Mouse (Mus musculus): ENCODE data around the gene Zfp524. TPM values are rescaled to one million over a fixed set of nuclear protein-coding genes. Genes with fewer than 3 reads are reported as not detected.
"Not testable (repeated sequence)": the region's sequence is repeated elsewhere in the genome, so short reads cannot be mapped to it uniquely, and the experiment has no call there.

The Zfp524 gene
- total RNA-seq (2021) = 1 to 10 TPM; 7.7 to 8.2 TPM

DNA sequence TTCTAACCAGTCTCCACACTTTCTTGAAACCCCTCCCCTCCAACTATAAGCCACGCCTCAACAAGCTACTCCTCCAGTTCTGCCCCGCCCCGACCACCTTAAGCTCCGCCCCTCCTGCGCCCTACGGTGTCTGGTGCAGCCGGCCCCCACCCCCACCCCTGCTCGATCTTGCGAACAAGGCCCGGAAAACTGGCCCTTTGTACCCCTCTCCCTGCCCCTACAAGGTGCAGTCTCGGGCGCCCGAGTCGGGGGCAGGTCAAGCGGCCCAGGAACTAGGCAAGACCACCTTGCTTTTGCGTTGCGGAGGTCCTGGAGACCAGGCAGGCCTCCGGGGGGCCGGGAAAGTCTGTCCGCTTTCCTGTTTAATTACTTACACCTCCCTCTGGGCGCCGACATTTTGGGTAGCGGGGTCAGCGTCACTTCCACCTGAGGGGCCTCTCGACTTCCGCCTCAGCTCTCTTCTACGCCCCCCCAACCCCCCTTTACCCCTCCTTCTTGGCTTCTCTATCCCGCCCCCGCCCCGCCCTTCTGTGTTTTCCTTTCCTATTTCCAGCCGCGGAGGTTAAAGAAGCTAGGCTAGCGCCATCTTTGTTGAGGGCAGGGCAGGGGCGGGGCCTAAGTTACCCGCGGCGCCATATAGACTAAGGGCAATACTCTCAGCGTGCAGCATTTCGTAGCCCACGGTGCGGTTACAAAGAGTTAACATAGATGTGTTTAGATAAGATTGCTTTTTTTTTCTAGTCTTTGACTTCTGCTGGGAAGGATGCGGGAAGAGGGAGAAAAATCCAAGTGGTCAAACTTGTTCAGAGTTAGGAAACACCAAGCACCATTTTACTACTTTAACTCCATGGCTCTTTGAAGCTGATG is at the start of gene Zfp524, which contains the start of gene Fiz1:
TSS of gene Zfp524 (plus strand) at position 165 of the 867 bp plus-strand sequence.
TSS of gene Fiz1 (minus strand) at position 447 of the 867 bp plus-strand sequence.
- DNase-seq (ENCODE audit: extremely low spot score in 1 of 2, low spot score in 1 of 2) = peak; percentile 93

DNA sequence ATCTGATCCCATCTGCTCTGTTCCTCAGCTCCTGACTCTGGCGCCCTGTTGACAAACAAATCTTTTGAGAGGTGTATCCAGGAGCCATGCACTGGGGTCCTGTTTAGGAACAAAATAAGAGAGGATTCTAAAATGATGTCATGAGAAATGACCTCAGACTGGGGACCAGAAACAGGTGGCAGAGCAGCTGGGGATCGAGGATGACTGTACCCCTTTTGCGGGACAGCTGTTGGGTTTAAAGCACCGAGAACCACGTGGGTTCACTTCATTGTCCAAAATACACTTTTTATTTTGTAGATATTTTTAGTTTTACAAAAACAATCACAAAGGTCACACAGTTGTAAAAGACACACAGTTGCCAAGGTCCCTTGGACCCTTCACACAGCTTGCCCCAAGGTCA is 49.2 kb upstream of the Zfp524 start:
- DNase-seq (ENCODE audit: extremely low spot score in 1 of 2, low spot score in 1 of 2) = no peak

DNA sequence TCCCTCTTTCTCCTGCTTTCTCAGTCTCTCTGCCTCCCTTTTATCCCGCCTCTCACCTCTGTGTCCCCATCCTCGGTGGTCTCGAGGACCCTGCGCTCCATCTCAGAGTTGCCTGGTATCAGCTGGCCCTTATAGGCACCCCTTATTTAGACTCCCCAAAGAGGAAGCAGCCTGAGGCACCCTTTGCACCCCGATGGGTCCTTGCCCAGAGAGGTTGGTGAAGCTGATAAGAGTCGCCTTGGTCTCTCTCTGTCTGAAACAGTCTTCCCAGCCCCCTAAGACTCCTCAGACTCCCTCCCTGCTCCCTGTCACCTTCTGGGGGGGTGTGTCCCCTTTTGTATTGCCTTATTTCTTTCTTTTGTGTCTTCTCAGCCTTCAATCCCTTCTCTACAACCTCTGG is 43.1 kb upstream of the Zfp524 start, which contains the start of gene Sbk3:
TSS of gene Sbk3 (minus strand) at position 101 of the 400 bp plus-strand sequence.
- DNase-seq (ENCODE audit: extremely low spot score in 1 of 2, low spot score in 1 of 2) = no peak

DNA sequence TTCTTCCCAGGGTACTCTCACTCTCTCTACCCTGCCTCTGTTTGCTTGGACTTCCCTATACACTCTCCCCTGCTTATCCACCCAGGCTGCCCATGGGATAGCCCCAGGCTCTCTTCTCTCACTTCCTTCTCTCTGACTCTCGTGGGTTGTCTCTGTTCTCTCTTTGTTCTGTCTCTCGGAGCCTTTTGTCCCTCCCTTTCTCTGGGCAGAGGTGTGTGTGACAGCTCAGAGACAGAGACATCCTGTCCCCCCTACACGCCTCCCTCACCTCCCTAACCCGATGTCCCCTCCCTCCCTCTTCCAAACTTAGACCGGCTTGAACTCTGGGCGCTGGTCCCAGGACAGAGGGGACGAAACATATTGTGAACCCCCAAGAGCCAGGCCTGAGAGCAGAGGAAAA is 42.5 kb upstream of the Zfp524 start:
- no peak for DNase-seq (ENCODE audit: extremely low spot score in 1 of 2, low spot score in 1 of 2)

DNA sequence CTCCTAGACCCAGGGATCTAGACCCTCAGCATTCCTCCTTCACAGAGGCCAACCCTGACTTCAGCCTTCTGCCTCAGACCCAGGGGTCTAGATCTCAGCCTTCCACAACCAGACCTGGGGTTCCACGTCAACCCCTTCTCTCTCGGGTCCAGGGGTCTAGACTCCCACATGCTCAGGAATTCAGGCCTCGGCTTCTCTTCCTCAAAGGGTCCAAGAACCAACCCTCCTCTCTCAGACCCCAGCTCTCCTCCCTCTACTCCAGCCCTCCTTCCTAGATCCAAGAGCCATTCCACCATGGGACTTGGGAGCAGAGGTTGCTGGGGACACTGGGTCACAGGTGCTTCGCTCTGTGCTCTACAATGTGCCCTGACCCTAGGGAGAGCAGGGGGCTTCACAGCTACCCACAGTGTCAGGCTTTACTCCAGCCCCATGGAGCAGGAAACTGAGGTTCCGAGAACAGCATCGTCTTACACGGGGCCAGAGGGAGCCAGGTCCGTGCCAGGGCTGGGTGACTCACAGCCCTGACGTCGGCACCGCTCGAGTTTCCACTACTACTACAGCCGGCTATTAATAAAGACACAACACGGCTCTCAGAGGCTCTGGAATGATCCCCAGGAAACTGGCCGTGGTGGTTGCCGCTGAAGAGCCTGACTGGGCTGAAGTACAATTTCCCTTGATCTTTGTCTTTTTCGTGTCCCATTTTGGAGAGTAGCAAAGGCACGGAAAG is 41.7 kb upstream of the Zfp524 start:
- DNase-seq (ENCODE audit: extremely low spot score in 1 of 2, low spot score in 1 of 2) = no peak

DNA sequence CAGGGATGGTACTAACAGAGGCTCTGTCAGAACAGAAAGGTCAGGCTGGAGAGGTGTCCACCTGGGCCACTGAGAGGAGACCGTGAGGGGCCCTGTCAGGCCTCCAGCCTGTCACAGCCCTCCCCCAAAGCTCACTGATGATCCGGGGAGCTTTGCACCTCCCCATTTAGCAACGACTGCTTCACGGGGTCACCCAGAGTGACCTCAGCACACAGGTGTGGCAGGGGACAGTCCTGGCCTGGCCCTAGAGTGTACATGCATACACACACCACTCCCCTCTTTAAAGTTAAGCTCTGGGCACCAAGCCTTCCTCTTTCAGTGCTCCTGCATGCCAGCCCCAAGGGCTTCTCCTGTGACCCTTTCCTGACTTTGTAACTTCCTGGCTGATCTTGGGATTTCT is 38.8 kb upstream of the Zfp524 start:
- no peak for DNase-seq (ENCODE audit: extremely low spot score in 1 of 2, low spot score in 1 of 2)

DNA sequence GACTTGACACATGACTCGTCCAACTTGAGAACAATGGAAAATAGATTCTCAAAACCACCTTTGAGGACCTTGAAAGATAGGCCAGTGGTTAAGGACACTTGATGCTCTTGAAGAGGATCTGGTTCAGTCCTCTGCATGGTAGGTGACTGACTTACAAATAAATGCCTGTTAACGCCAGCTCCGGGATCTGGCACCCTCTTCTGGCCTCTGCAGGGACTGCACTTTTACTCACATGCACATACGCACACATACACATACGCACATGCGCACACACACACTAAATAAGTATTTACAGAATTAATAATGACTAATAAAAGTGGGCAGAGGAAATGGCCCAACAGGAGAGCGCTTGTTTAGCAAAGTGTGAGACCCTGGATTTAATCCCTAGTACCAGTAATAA is 37.4 kb upstream of the Zfp524 start:
- no peak for DNase-seq (ENCODE audit: extremely low spot score in 1 of 2, low spot score in 1 of 2)

DNA sequence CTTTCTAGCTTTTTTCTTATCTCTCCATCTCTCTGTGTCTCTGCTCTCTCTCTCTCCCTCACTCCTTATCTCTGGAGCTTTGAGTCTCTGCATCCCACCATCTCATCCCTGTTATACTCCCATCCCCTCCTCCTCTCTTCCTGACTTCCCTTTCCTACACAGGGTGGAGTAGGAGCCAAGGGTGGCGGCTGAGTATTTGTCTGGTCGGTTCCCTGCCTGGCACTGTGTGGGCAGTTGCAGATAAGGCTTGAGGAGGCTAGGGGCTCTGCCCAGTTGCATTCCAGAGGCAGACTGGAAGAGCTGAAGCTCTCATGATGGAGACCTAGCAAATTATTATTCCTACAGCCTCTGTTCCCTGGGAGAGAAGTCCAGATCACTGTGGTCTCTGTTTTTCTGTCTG is 26.0 kb upstream of the Zfp524 start:
- no peak for DNase-seq (ENCODE audit: extremely low spot score in 1 of 2, low spot score in 1 of 2)

DNA sequence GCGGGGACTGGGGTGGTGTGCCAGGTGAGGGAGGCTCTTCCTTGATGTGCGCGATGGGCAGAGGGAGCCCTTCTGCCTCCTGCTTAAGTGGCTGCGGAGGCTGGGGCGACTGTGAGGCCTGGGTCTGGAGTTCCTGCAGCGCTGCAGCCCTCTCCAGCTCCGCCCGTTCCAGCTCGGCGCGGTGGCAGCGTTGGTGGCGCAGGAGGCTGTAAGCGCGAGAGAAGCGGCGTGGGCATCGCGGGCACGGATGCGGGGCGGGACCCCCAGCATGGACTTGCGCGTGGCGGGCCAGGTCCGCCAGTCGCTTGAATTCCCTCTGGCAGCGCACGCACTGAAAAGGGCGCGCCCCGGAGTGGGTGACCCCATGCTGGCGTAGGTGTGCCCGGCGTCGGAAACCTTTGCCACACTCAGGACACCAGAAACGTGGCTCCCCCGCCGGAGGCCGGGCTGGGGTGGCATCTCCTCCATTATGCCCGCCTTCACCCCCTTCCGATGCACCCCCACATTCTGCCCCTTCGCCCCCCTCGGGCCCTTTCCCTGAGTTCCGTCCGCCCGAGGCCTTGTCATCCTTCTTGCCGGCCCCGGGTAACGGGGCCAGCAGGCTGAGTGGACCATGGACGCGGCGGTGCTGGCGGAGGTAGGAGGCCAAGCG is 20.7 kb upstream of the Zfp524 start:
- DNase-seq (ENCODE audit: extremely low spot score in 1 of 2, low spot score in 1 of 2) = no peak

DNA sequence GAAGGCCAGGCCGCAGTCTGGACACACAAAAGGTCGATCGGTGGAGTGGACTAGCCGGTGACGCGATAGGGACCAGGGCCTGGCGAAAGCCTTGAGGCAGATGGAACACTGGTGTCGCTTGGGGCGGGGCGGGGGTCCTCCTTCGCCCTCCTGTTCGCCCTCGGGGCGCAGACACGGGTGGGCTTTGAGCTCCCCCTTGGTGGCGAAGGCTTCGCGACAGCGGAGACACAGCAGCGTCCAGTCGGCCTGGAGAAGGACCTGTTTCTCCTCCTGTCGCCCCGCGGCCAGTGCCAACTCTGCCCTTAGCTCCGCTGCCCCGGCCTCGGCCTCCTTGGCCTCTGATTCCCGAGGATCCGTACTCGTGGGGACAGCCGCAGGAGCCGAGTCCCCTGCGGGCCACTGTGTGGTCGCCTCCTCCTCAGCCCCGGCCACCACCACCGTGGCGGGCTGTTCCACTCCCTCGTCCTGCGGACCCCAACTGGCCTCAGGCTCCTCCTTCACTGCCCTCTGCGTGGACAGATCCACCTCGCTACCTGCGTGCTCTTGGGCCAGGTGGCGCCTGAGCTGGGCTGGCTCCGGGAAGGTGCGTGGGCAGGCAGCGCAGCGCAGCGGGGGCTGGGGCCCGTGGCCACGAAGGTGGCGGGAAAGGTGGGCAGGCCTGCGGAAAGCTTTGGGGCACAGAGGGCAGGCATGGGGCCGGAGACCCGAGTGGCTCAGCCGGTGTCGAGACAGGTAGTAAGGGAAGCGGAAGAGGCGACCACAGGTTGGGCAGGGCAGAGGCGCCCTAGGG is 20.0 kb upstream of the Zfp524 start:
- DNase-seq (ENCODE audit: extremely low spot score in 1 of 2, low spot score in 1 of 2) = no peak

DNA sequence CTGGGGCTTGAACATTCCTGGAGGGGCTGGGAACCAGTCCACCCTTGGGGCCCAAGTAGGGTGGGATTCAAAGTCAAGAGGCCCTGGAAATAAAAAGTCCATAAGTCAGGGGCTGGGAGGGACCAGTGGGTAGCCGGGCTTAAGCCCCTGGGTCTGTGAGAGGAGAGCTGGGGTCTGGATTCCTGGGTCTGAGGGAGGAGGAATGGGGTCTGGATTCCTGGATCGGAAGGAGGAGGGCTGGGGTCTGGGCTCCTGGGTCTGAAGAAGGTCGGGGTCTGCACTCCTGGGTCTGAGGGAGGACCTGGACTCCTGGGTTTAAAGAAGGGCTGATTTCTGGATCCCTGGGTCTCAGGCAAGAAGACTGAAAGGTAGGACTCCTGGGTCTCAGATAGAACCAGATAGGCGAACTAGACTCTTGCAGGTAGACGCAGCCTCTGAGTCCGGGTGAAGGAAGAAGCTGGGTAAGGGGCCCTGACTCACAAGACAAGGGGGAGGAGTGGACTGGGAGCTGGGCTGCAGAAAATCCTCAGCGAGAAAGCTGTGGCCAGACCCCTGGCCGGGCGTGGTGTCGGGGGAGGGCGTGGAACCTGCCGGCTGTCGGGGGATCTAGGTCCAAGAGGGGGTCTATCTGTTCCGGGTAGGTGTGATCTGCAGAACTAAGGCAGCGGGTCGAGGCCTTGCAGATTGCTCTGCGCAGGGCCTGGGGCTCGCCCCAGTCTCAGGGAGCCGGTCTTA is 18.8 kb upstream of the Zfp524 start:
- no peak for DNase-seq (ENCODE audit: extremely low spot score in 1 of 2, low spot score in 1 of 2)

DNA sequence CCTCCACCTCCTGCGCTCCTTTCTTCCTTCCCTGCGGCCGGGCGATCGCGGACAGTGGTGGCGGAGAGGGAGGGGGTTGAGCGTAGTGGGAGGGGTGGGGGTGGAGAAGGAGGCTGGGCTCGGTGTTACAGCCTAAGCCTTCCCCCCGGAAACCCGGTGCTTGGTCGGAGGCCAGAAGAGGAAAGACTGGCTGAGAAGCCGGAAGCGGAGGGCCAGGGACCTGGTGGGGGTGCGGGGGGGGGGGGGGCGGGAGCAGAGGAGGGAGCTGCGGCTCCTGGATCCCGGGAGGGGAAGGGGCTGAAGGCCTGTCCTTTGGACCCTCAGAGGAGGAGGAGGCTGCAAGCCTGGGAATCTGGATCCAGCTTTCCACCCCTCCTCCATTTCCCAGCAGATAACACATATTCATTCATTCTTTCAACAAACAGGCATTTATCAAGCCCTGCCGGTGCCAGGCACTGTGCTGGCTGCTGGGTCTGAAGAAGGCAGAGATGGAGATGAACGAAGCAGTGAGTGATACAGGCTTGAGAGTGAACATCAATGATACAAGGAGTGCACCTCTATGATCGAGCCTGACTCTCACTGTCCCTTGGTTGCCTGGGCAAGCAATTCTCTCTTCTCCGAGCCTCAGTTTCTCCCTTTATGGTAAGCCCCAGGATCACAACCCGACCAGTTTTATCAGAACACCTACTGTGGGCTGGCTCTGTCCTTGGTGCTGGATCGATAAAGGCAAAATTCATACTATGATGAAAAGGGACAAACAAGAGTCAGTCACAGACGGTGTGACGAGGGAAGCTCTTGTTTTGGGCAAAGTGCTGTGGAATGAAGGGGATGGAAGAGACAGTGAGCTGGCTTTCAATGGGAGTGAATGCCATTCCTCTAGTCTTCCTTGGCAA is 18.0 kb upstream of the Zfp524 start, which contains the start of gene Zfp579:
TSS of gene Zfp579 (minus strand) at position 156 of the 893 bp plus-strand sequence.
- peak; percentile 96 to 97 for DNase-seq (ENCODE audit: extremely low spot score in 1 of 2, low spot score in 1 of 2)

DNA sequence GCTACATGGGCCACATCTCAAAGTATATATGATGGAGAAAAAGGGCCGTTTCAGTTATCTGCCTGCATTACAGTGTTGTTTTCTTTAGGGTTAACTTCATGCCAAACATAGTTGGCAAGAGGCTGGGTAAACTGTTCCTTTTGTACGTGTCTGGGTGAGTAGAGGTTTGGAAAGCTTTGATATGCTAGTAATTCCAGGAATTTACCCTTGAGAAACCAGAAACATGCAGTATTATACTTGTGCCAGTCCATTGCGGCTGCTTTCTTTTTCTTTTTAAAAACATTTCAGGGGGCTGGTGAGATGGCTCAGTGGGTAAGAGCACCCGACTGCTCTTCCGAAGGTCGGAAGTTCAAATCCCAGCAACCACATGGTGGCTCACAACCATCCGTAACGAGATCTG is 17.3 kb upstream of the Zfp524 start:
- no peak for DNase-seq (ENCODE audit: extremely low spot score in 1 of 2, low spot score in 1 of 2)

DNA sequence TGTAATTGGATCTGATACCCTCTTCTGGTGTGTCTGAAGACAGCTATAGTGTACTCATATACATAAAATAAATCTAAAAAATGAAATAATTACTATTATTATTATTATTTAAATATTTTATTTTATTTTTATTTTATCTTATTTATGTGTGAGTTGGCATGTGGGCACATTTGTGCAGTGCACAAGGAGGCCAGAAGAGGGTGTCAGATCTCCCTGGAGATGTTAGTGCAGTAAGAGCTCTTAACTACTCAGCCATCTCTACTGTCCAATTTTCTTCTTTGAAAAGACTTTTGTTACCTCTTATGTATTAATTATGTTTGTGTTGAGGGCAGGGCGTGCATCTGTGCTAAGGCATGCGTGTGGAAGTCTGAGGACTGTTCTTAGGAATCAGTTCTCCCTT is 14.3 kb upstream of the Zfp524 start:
- no peak for DNase-seq (ENCODE audit: extremely low spot score in 1 of 2, low spot score in 1 of 2)

DNA sequence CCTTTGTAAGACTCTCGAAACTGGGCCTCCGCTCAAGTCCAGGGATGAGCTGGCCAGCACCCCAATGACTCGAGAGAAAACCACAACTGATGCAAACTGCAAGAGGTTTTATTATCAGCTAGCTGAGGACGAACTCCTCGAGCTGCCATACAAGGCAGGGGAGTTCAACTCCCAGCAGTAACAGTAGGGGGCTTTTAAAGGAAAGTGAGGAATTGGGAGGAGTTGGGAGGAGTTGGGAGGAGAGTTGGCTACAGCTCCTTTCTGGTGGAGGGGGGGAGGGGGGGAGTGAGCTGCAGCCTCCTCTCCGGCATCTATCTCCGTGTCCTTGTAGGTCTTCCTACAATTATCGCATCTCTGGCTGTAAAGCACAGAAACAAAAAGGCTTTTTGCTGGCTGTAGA is 11.3 kb upstream of the Zfp524 start:
- not testable (repeated sequence) for DNase-seq (ENCODE audit: extremely low spot score in 1 of 2, low spot score in 1 of 2)

DNA sequence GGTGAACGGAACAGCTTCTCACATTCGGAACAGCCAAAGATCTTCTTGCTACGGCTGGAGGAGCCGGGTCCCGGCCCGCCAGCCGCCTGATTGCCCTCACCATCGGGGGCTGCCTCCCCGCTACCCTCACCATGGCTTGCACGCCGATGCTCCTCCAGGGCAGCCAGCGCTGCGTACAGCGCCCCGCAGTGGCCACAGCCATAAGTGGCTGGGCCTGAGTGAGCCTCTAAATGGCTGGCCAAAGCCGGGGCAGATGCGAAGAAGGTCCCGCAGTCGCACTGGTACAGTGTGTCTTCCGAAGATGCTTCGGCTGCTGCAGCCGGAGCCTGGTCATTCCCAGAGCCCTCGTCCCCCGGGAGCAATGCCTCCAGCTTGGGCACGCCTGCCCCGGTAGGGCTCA is 6.0 kb upstream of the Zfp524 start:
- DNase-seq (ENCODE audit: extremely low spot score in 1 of 2, low spot score in 1 of 2) = no peak

DNA sequence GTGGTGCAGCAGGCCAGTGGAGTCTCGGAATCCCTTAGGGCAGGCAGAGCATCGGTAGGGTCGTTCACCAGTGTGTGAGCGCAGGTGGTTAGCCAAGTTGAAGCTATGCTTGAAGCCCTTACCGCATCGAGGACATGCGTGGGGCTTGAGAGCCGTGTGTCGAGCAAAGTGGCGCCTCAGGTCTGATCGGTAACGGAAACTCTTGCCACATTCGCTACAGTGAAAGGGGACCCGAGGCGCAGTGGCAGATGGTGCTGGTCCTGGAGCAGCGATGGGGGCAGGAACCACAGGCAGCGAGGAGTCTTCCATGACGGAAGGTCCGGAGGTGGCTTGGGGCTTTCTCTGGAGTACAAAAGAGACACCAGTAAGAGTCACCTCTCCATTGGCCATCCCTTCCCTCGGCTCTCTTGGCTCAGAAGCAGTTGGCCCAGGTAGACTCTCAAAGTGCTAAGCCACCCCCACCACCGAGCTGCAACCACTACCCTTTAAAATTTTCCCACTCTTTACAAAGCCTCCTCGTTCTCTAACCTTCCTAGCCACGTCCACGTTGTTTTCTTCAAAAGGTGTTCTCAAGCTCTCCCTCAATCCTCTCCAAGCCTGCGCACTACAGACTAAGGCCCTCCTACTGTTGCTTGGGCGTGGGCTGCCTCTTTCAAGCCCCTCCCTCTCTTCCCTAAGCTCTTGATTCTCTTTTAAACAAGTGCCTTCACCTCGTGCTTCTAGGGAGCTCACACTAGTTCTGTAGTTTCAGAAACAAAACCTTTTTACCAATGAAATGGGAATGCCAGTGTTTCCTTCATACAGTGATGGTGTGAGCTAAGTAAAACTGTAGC is 1.3 kb upstream of the Zfp524 start:
- no peak for DNase-seq (ENCODE audit: extremely low spot score in 1 of 2, low spot score in 1 of 2)

All from layer of hippocampus, postnatal 25 days (tissue).